Comparison of ENCODE assay signal across 17 mouse cellular contexts in genomic region chr2:94336336-94336735, GRCm38 (mm10).
DNase-seq lines count a peak whose midpoint lies in the region; ATAC-seq and TF ChIP-seq lines count a peak whose summit lies in the region.
"Had no signal": no experiment of that assay in that cellular context is flagged by ENCODE, and none has a peak within 500 bp of the region (broad histone marks: within the 10 kb centered on the region; RNA-seq: fewer than 3 reads in every experiment).

No protein-coding gene starts in this region.

- WGBS in limb, embryonic 10.5 days, result 95% methylated on average over 9 of the region's 9 CpGs
- 96% methylated on average over 9 of the region's 9 CpGs for WGBS in lung, adult 2 months
- 94% methylated on average over 9 of the region's 9 CpGs for WGBS in intestine, embryonic 16.5 days

- TF ChIP-seq CTCF in lung, adult 2 months (IDR thresholded peaks at IDR 0.05; ENCODE audit: insufficient read depth, low read length), result no peak

- H3K9ac ChIP-seq in intestine, embryonic 16.5 days (ENCODE audit: low read depth, low read length), result no peak overlapping the region
- H3K9ac ChIP-seq: hindbrain, embryonic 14.5 days; liver, embryonic 13.5 days; neural tube, embryonic 13.5 days had no signal

- intact Hi-C loops in left cerebral cortex, postnatal 4 days (cut with DNase I), result no loop called here
- intact Hi-C loops in left cerebral cortex, postnatal 36 days (cut with DNase I), result no loop called here

- DNase-seq in left cerebral cortex, adult 11 months (ENCODE audit: low spot score), result peak; percentile 38
- DNase-seq in left cerebral cortex, postnatal 4 days, result no peak
- DNase-seq in layer of hippocampus, adult 8-10 months (ENCODE audit: low spot score in 2 of 2), result peak; percentile 72 to 76
- peak; percentile 62 to 67 for DNase-seq in left cerebral cortex, postnatal 36 days (ENCODE audit: low spot score in 2 of 2)
- no peak for DNase-seq in limb, embryonic 10.5 days (ENCODE audit: low spot score)
- DNase-seq in lung, adult 2 months, result no peak
- DNase-seq in adipocyte (ENCODE audit: low spot score), result no peak
- DNase-seq: cerebellum, adult 11-12 months; gastrocnemius, adult 2 months; kidney, adult 11 months; kidney, postnatal 14 days; liver, embryonic 13.5 days; lung, postnatal 10 days had no signal

- peaks cover 39% of the 10 kb centered on the region for H3K36me3 ChIP-seq in limb, embryonic 10.5 days
- H3K36me3 ChIP-seq in intestine, embryonic 16.5 days (ENCODE audit: control insufficient read depth, insufficient read depth, low read length), result peaks cover 4% of the 10 kb centered on the region; the same call in 1 of the 2 replicates

- H3K27me3 ChIP-seq in limb, embryonic 10.5 days (ENCODE audit: low read depth, poor library complexity, severe bottlenecking), result no peaks in the 10 kb centered on the region
- H3K27me3 ChIP-seq in intestine, embryonic 16.5 days (replicated peaks; ENCODE audit: control insufficient read depth, insufficient read depth, low read length), result no peaks in the 10 kb centered on the region
- H3K27me3 ChIP-seq: liver, embryonic 13.5 days; neural tube, embryonic 13.5 days had no signal

- H3K4me1 ChIP-seq in limb, embryonic 10.5 days, result no peaks in the 10 kb centered on the region
- peaks cover 2% of the 10 kb centered on the region; the same call in 1 of the 2 replicates for H3K4me1 ChIP-seq in lung, adult 2 months (ENCODE audit: control insufficient read depth, insufficient read depth, low read length)
- H3K4me1 ChIP-seq in intestine, embryonic 16.5 days (ENCODE audit: control insufficient read depth, insufficient read depth, low read length), result no peaks in the 10 kb centered on the region
- H3K4me1 ChIP-seq: neural tube, embryonic 13.5 days had no signal

- no peak overlapping the region for H3K27ac ChIP-seq in limb, embryonic 10.5 days
- H3K27ac ChIP-seq in intestine, embryonic 16.5 days (ENCODE audit: low read length), result no peak overlapping the region
- H3K27ac ChIP-seq: gastrocnemius, adult 2 months; hindbrain, embryonic 14.5 days; liver, embryonic 13.5 days; neural tube, embryonic 13.5 days had no signal

- H3K4me3 ChIP-seq in limb, embryonic 10.5 days, result no peak overlapping the region
- no peak overlapping the region for H3K4me3 ChIP-seq in lung, adult 2 months (replicated peaks; ENCODE audit: extremely low read depth, low read depth, low read length)
- H3K4me3 ChIP-seq in intestine, embryonic 16.5 days (ENCODE audit: low read length), result no peak overlapping the region
- H3K4me3 ChIP-seq: gastrocnemius, adult 2 months; liver, embryonic 13.5 days; neural tube, embryonic 13.5 days had no signal

- TF ChIP-seq POLR2A in lung, adult 2 months (IDR thresholded peaks at IDR 0.05; ENCODE audit: borderline replicate concordance, extremely low read depth, low read depth, low read length), result no peak

- ATAC-seq in intestine, embryonic 16.5 days, result no peak
- ATAC-seq: activated CD4-positive, CD25-positive, alpha-beta regulatory T cell, adult 4 months had no signal

- H3K4me2 ChIP-seq in intestine, embryonic 16.5 days (ENCODE audit: low read depth, low read length), result no peak overlapping the region
- H3K4me2 ChIP-seq: hindbrain, embryonic 14.5 days; liver, embryonic 13.5 days; neural tube, embryonic 13.5 days had no signal

- no peaks in the 10 kb centered on the region for H3K9me3 ChIP-seq in limb, embryonic 10.5 days (replicated peaks)
- no peaks in the 10 kb centered on the region for H3K9me3 ChIP-seq in intestine, embryonic 16.5 days (ENCODE audit: control insufficient read depth, low read length)
- H3K9me3 ChIP-seq: liver, embryonic 13.5 days; neural tube, embryonic 13.5 days had no signal

Comparison
In these comparisons a context has a peak if more than half of its experiments do, and no peak if none do; other contexts are left out.
1. DNase-seq: peak in left cerebral cortex, adult 11 months (single experiment), layer of hippocampus, adult 8-10 months (2 of 2) and left cerebral cortex, postnatal 36 days (2 of 2); none in left cerebral cortex, postnatal 4 days (single experiment), limb, embryonic 10.5 days (single experiment), lung, adult 2 months (single experiment) and adipocyte (single experiment).